Mouse (Mus musculus) limb, embryonic 15.5 days (tissue): ENCODE measurements at regions not wholly inside any gene's neighbourhood (a gene's known extent, or its start where the extent isn't known, plus 50 kb on each side); places are given as distances from the start of the nearest gene placed in this dataset.

Experiments used
- ATAC-seq: fragments of 200-750 bp; cut with Nextera tagmentation; 2 replicates; pipeline ENCODE4 v1.8.0; 2017; ENCODE audit warnings: low read depth, moderate TSS enrichment; ENCODE audit not compliant: insufficient number of reproducible peaks, low FRiP score, low TSS enrichment
- H3K27ac ChIP-seq: fragments of 300-500 bp; sonication (generic); 2 replicates; pipeline ENCODE4 v1.5.1; 2015; ENCODE audit warnings: moderate library complexity, mild to moderate bottlenecking, inconsistent platforms
- H3K27me3 ChIP-seq: fragments of 300-500 bp; sonication (generic); 2 replicates; pipeline ENCODE4 v1.6.1; 2015; ENCODE audit warnings: inconsistent platforms
- H3K36me3 ChIP-seq: fragments of 300-500 bp; sonication (generic); 2 replicates; pipeline ENCODE4 v1.6.1; 2015; ENCODE audit warnings: inconsistent platforms
- H3K4me1 ChIP-seq: fragments of 300-500 bp; sonication (generic); 2 replicates; pipeline ENCODE4 v1.6.1; 2015; ENCODE audit warnings: inconsistent platforms
- H3K4me2 ChIP-seq: fragments of 300-500 bp; sonication (generic); 2 replicates; pipeline ENCODE4 v1.6.1; 2015; ENCODE audit warnings: mild to moderate bottlenecking, inconsistent platforms
- H3K4me3 ChIP-seq: fragments of 300-500 bp; sonication (generic); 2 replicates; pipeline ENCODE4 v1.5.1; 2015; ENCODE audit warnings: mild to moderate bottlenecking, inconsistent platforms
- H3K9ac ChIP-seq: fragments of 300-500 bp; sonication (generic); 2 replicates; pipeline ENCODE4 v1.6.1; 2015; ENCODE audit warnings: inconsistent platforms
- H3K9me3 ChIP-seq: fragments of 300-500 bp; sonication (generic); 2 replicates; pipeline ENCODE4 v1.6.1; 2016; ENCODE audit warnings: inconsistent platforms
- WGBS: fragments of 180-500 bp; shearing (Covaris S2); methylation state at CpG from one replicate; pipeline ENCODE4 v1.1.7; 2015; 5-methylcytosine and 5-hydroxymethylcytosine counted together

DNA sequence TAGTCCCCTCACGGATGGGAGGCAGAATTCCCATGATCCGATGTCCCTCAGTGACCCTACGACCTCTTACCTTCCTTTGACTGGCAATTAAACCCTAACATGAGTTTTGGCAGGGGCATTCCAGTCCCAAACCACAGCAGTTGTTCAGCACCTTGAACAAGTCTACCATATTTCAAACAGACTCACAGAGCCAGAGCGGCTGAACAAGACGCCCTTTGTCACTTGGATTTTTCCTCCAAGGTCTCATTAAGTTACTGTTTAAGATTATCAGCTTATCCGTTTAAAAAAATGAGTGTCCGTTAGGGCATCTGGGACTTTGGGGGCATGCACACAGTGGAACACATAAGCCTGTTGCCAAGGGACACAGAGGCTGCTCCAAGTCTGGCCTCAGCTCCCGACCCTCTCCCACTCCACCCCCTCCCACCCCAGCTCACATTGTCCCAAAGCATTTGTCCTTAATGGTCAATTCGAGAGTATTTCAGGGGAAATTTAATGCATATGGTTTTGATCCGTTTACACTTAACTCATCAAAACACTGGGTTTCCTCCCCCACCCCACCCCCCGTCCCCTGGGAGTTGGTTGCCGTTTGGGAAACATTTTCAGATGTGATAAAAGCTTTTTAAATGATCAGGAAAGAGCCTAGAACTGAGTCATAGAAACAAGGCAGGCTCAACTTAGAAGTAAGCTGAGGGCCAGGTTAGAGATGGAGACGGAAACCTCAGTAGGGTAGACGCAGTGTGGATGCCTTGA lies 87.4 kb upstream of the Habp2 start:
- no peak overlapping the region for H3K27ac ChIP-seq
- ATAC-seq: no peak
- peaks cover 10% of the 10 kb centered on the region; the same call in 1 of the 2 replicates for H3K4me1 ChIP-seq
- H3K4me3 ChIP-seq: no peak overlapping the region
- H3K9me3 ChIP-seq: no peaks in the 10 kb centered on the region
- peaks cover 9% of the 10 kb centered on the region; the same call in 1 of the 2 replicates for H3K27me3 ChIP-seq
- no peak overlapping the region for H3K4me2 ChIP-seq
- WGBS: 40% methylated on average over 14 of the region's 14 CpGs
- no peak overlapping the region for H3K9ac ChIP-seq
- no peaks in the 10 kb centered on the region for H3K36me3 ChIP-seq

DNA sequence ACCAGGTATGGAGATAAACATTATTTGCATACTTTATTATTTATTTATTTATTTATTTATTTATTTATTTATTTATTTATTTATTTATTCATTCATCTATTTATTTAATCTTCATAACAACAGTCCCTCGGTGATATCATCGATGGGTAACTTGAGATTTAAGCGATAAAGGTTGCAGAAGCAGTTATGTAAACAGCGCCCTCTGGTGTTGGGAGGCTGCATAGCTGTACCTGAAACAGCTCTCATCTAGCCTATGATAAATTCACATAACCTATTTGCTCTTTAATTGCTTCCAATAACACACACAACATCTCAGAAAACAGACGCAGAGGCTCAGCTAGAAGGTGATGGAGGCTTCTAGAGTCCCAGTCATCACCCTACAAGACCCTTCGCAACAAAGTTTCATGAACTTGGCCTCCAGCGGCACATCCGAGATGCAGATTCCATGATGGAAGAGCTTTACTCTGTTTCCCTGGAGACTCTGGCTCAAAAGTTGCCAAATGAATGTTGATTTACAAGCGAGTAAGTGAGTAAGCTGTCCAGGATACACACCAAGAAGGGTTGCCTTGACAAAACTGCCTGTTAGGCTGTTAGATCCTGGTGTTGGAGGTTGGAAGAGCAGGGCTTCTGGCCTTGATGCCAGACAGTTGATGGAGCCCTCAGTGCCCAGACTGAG lies 85.8 kb upstream of the Habp2 start:
- WGBS: 83% methylated on average over 9 of the region's 9 CpGs
- H3K4me3 ChIP-seq: no peak overlapping the region
- no peak overlapping the region for H3K4me2 ChIP-seq
- H3K36me3 ChIP-seq: no peaks in the 10 kb centered on the region
- no peaks in the 10 kb centered on the region for H3K9me3 ChIP-seq
- ATAC-seq: no peak
- no peak overlapping the region for H3K27ac ChIP-seq
- H3K9ac ChIP-seq: no peak overlapping the region
- H3K27me3 ChIP-seq: peaks cover 9% of the 10 kb centered on the region; the same call in 1 of the 2 replicates
- peaks cover 10% of the 10 kb centered on the region; the same call in 1 of the 2 replicates for H3K4me1 ChIP-seq

DNA sequence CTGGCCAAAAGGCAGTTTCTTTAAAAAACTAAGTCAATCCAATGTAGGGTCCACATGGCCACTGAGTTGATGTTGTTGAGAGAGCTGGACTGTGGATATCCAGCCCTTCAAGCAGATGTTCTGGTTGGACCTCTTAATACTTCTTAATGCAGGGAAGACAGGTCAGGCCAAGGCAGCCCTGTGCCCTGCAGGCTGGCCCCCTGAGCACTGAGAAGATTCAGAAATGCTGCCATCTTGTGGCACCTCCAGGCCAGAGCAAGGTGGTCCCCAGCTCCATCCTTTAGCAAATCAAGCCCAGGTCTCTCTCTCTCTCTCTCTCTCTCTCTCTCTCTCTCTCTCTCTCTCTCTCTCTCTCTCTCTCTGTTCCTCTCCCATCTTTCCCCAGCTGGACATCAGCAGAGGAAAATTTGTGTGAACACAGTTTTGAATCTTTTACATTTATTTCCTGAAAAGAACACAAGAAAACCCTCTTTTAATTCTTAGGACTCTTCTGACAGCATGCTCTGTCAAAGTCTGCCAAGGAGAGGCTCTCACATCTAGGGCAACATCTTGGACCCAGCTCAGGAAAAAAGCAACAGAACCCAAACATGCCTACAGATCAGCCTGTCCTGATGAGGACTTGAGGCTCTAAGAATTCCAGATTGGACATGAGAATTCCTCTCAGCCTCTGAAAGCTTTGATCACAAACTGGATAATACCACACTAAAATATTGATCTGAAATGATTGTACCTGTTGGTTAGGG lies 85.0 kb upstream of the Habp2 start:
- Histone ChIP-seq H3K4me3 (no peak overlapping the region), H3K27me3 (peaks cover 9% of the 10 kb centered on the region; the same call in 1 of the 2 replicates), H3K27ac (no peak overlapping the region), H3K36me3 (no peaks in the 10 kb centered on the region), H3K4me2 (no peak overlapping the region), H3K4me1 (peaks cover 10% of the 10 kb centered on the region; the same call in 1 of the 2 replicates), H3K9ac (no peak overlapping the region), H3K9me3 (no peaks in the 10 kb centered on the region)
- no peak for ATAC-seq

DNA sequence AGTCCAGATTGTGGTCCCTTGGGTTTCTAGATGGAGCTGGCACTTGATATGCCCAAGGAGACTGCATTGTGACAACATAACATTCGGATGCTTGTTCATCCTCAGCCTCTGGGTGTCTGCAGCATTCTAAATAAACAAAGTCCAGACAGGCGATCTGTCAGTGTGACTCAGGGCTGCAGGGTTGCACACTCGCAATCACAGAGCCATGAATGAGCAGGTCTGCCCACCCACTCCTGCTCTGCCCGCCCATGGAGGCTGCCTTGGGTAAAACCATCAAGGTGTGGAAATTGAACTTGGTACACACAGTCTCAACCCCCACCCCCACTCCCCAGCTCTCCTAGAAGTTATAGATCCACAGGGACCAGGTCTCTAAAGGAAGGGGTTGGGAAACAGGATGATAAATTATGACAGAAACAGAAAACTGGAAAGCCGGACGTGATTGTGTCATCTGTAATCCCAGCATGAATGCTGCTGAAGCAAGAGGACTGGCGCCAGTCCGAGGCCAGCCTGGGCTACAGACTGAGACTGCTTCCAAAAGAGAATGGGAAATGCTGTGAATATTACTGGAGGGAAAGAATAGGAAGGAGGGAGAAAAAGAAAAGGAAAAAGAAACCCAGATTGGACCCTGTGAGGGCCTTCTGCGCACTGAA lies 84.3 kb upstream of the Habp2 start:
- no peak for ATAC-seq
- Histone ChIP-seq H3K4me2 (no peak overlapping the region), H3K36me3 (no peaks in the 10 kb centered on the region), H3K27me3 (peaks cover 5% of the 10 kb centered on the region; the same call in 1 of the 2 replicates), H3K27ac (no peak overlapping the region), H3K9ac (no peak overlapping the region), H3K9me3 (no peaks in the 10 kb centered on the region), H3K4me3 (no peak overlapping the region), H3K4me1 (peaks cover 10% of the 10 kb centered on the region; the same call in 1 of the 2 replicates)
- WGBS: 69% methylated on average over 9 of the region's 9 CpGs

DNA sequence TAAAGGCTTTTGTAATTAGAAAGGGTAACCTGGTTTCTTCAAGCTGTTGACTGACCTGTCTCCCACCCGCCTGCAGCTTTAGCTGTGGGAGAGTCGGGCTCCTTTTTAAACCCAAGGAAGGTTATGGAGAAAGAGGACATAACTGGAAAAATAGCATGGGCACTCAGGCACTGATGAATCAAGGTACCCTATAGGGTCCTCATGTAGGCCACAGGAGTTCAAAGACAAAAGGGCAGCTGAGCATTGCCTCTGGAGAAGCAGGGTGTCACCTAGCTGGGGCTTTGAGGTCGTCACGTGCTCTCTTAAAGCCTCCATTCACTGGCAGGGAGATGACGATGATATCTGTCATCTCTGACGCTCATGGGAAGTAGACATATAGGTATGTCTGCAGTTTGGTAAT lies 68.4 kb upstream of the Habp2 start:
- Histone ChIP-seq H3K27me3 (peaks cover 17% of the 10 kb centered on the region), H3K27ac (no peak overlapping the region), H3K4me2 (no peak overlapping the region), H3K4me3 (no peak overlapping the region), H3K4me1 (peaks cover 19% of the 10 kb centered on the region; the same call in 1 of the 2 replicates), H3K36me3 (no peaks in the 10 kb centered on the region), H3K9me3 (no peaks in the 10 kb centered on the region), H3K9ac (no peak overlapping the region)
- 39% methylated on average over 6 of the region's 6 CpGs for WGBS
- ATAC-seq: no peak

DNA sequence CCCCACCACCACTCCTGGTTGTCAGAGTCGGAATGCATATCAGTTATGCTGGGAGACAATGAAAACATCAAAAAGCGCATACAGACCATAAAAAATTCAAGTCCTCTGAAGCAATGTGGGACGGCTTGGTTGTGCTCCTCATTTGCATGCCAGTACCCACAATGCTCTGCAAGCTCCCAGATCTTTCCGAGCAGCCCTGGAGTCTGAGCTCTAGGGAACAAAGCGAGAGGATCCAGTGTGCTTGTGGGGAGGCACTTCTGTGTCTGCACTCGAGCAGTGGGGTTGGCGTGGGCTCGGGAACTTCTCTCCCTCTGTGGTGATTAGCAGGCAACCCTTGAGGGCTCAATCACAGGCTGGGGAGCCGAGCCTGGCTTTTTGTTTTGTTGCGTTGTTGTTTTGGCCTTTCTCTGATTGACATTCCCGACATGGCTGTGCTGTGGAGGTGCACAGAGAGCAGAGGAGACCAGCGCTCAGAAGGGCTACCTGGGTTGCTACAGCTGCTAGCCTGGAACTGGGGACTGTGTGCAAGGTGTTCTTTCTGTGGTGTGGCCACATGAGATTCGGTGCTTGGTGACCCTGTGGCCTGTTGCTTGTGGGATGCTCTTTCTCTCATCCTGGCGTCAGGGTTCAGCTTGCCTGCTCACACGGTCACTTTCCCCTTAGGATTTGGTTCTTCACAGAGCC lies 66.1 kb upstream of the Habp2 start:
- no peaks in the 10 kb centered on the region for H3K9me3 ChIP-seq
- no peaks in the 10 kb centered on the region for H3K36me3 ChIP-seq
- no peak overlapping the region for H3K4me3 ChIP-seq
- no peak overlapping the region for H3K9ac ChIP-seq
- H3K27ac ChIP-seq: no peak overlapping the region
- ATAC-seq: no peak
- 53% methylated on average over 15 of the region's 15 CpGs for WGBS
- H3K4me2 ChIP-seq: no peak overlapping the region
- peaks cover 18% of the 10 kb centered on the region; the same call in 1 of the 2 replicates for H3K4me1 ChIP-seq
- peaks cover 27% of the 10 kb centered on the region for H3K27me3 ChIP-seq

DNA sequence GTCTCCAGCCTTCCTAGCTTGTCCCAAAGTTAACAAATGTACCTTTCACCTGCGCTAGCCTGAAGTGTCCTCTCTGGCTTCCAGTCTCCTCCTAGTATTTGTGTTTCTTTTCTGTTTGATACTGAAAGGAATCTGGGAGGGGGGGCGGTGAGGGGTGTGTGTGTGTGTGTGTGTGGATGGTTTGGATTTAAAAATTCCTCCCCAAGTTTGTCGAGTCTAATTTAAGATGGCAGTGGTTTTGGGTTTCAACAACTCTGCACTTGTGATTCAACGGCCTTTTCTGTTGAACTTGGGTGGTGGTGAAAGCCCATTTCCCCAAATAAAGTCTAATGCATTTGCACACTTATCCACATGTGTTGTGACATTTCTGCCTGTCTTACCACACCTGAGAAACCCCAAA lies 64.4 kb upstream of the Habp2 start:
- H3K9ac ChIP-seq: no peak overlapping the region
- H3K9me3 ChIP-seq: no peaks in the 10 kb centered on the region
- peaks cover 32% of the 10 kb centered on the region for H3K27me3 ChIP-seq
- H3K36me3 ChIP-seq: no peaks in the 10 kb centered on the region
- no peak for ATAC-seq
- no peak overlapping the region for H3K27ac ChIP-seq
- peaks cover 18% of the 10 kb centered on the region; the same call in 1 of the 2 replicates for H3K4me1 ChIP-seq
- WGBS: 54% methylated on average over 4 of the region's 4 CpGs
- no peak overlapping the region for H3K4me3 ChIP-seq
- H3K4me2 ChIP-seq: no peak overlapping the region

DNA sequence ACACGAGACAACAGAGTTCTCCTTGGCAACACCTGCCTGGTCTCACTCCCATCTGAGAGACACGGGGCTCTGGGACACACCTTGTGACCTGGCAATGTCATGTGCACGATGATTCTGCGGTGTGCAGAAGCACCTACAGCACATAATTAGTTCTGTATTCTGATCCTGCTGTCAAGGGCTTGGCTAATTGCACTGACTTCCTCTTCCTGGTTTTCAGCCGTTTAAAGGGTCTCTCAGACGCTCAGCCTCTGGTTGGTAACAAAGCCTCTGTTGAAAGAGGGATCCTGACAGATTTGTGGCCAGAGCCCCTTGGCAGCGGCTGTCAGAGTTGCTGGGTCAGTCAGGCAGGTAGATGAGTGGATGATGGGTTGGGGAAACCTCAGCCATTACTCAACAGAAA lies 61.9 kb upstream of the Habp2 start:
- no peak overlapping the region for H3K27ac ChIP-seq
- no peaks in the 10 kb centered on the region for H3K36me3 ChIP-seq
- H3K4me2 ChIP-seq: no peak overlapping the region
- H3K4me1 ChIP-seq: peaks cover 4% of the 10 kb centered on the region; the same call in 1 of the 2 replicates
- ATAC-seq: no peak
- WGBS: 11% methylated on average over 7 of the region's 7 CpGs
- H3K4me3 ChIP-seq: no peak overlapping the region
- no peaks in the 10 kb centered on the region for H3K9me3 ChIP-seq
- no peak overlapping the region for H3K9ac ChIP-seq
- H3K27me3 ChIP-seq: peaks cover 21% of the 10 kb centered on the region

DNA sequence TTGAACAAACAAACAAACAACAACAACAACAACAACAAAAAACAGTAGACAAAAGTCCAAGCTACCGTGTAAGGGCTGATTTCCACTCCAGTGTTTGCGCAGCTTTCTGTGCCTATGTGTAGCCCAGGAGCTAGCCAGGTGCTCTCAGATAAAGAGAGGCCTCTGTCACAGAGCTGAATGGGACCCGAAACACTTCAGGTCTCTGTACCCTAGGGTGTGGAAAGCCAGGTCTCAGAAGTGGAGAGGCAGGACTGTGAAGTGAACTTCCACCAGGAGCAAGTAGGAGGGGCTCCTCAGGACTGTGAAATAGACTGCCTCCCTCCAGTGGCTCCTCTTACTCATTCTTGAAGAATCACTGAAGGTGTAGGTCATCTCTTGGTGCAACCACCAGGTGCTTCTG lies 61.4 kb upstream of the Habp2 start:
- Histone ChIP-seq H3K9me3 (no peaks in the 10 kb centered on the region), H3K9ac (no peak overlapping the region)
- WGBS: 79% methylated on average over 3 of the region's 3 CpGs

DNA sequence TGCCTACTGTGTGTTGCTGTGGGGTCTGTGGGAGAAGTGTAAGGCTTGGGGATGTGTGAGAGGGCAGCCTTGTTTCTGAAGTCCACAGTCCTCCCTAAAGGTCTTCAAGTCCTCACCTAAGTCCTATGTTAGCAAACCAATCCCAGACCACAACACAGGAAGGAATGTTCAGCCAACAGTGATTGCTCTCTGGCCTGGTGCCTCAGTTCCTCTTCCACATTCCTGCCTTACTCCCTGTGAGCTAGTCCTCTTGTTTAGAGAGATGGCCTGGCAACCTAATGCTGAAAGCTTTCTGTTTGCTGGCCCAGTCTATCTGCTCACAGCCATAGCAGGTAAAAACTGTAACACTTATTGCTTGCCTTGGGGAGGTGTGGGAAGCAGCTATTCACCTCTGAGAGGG lies 58.4 kb upstream of the Habp2 start:
- H3K27me3 ChIP-seq: peaks cover 20% of the 10 kb centered on the region
- H3K9ac ChIP-seq: no peak overlapping the region

More for the DNA sequence above, 61.4 kb upstream of the Habp2 start:
- Histone ChIP-seq H3K27me3 (peaks cover 21% of the 10 kb centered on the region), H3K4me3 (no peak overlapping the region), H3K4me1 (peaks cover 4% of the 10 kb centered on the region; the same call in 1 of the 2 replicates), H3K36me3 (no peaks in the 10 kb centered on the region), H3K27ac (no peak overlapping the region), H3K4me2 (no peak overlapping the region)
- no peak for ATAC-seq

DNA sequence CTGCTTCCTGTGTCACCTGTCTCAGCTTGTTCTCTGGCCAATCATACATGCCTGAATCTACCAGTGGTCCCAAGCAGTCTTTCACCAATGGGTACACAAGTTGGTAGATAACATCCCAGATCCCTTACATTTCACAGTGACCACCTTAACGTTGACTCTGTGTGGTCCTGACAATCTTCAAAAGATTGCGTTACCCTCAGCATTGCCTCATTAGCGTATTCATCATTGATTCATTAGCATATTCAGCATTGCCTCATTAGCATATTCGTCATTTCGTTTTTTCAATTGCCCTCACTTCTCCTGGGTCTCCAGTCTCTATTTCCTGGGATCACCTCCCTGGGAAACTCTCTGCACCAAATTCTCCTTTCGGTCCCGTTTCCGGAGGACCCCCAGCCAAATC lies 55.5 kb upstream of the Habp2 start:
- Histone ChIP-seq H3K4me2 (no peak overlapping the region), H3K27me3 (0 out of 2 replicates have a peak, but pooled peaks cover under 1% of the 10 kb centered on the region), H3K9me3 (no peaks in the 10 kb centered on the region), H3K9ac (no peak overlapping the region), H3K4me3 (no peak overlapping the region), H3K27ac (peak overlapping the region; percentile 12), H3K4me1 (peaks cover 5% of the 10 kb centered on the region; the same call in 1 of the 2 replicates), H3K36me3 (no peaks in the 10 kb centered on the region)
- WGBS: 81% methylated on average over 8 of the region's 8 CpGs
- ATAC-seq: no peak

More for the DNA sequence above, 58.4 kb upstream of the Habp2 start:
- Histone ChIP-seq H3K4me3 (no peak overlapping the region), H3K4me1 (peaks cover 9% of the 10 kb centered on the region; the same call in 1 of the 2 replicates), H3K27ac (no peak overlapping the region), H3K36me3 (no peaks in the 10 kb centered on the region), H3K9me3 (no peaks in the 10 kb centered on the region), H3K4me2 (no peak overlapping the region)
- no peak for ATAC-seq
